Mouse (Mus musculus): ENCODE data around the gene Gm5849.
"Not testable (repeated sequence)": the region's sequence is repeated elsewhere in the genome, so short reads cannot be mapped to it uniquely, and the experiment has no call there.

The Gm5849 gene

DNA sequence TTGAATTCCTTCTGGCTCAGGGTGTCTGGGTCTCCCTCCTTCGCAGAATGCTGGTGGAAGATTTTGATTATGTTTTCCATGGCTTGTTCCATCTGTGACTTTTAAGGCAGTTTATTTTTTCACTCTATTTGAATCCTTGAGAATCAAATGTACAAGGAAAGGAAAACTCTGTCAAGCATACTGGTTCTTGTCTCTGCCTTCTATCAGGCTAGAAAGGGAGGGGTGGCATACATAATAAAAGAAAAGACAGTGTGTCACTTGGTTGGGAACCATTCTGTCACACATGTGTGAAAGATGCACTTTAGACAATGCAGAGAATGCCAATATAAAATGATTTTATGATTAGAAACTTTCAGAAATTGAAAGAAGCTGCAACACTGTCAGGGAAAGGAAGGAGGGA, at the start of gene Gm5849:
Gene Gm5849, minus strand, starts transcription at position 101 of the 400 bp plus-strand sequence.
- in situ Hi-C loops (cut with MboI; ENCODE audit: unreplicated experiment in 2 of 2): not testable (repeated sequence)

- in situ Hi-C loops (cut with MboI; ENCODE audit: unreplicated experiment in 2 of 2): no loop called here
These were observed 28.0 kb downstream of the Gm5849 start for GRCm38 (mm10) chr3:90749658-90750057.

DNA sequence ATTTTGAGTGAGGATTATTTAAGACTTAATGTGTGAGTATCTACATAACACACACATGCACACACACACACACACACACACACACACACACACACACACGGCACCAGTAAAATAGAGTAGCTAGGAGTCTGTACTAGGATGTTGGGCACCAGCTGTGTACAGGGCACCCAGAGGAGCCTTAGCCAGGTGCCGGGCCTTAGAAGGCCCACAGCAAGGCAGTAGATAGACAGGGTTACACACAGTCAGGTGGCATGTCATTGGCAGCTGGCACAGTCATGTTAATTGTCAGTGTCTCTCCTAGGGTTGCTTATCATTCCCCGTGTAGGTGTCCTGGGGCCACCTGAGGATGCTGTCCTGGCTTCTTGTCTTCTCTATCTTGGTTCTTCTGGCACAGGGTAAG, 51.1 kb downstream of the Gm5849 start, which contains the start of gene Pglyrp4:
Gene Pglyrp4, plus strand, starts transcription at position 301 of the 400 bp plus-strand sequence.
- in situ Hi-C loops (cut with MboI; ENCODE audit: unreplicated experiment in 2 of 2): no loop called here
